ENCODE assay signal across 25 mouse cellular contexts in the genomic region with DNA sequence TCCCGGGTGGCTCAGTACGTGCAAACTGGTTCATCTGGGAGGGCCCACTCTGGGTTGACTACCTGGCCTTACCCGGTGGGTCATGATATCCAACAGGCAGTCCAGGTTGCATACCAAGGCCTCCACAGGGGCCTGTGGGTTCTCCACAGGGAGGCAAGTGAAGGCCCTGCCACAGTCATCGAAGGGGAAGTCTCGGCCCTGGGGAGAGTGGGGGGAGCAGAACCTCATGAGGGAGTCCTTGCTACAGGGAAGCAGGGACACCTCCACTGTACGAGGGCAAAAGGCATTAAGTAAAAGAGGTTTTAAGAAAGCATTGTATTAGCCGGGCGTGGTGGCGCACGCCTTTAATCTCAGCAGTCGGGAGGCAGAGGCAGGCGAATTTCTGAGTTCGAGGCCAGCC. TPM values are rescaled to one million over a fixed set of nuclear protein-coding genes. Genes with fewer than 3 reads are reported as not detected.
DNase-seq lines count a peak whose midpoint lies in the region; ATAC-seq and TF ChIP-seq lines count a peak whose summit lies in the region.
"Had no signal": no experiment of that assay in that cellular context is flagged by ENCODE, and none has a peak within 500 bp of the region (broad histone marks: within the 10 kb centered on the region; RNA-seq: fewer than 3 reads in every experiment).

No protein-coding gene starts in this region.

- peak; percentile 54 for ATAC-seq in granulocyte monocyte progenitor cell, adult 5-6 weeks (replicated peaks; ENCODE audit: poor library complexity, severe bottlenecking)
- peak; percentile 60; the same call in 1 of the 2 replicates for ATAC-seq in megakaryocyte progenitor cell, adult 5-6 weeks (replicated peaks; ENCODE audit: poor library complexity)
- ATAC-seq: forebrain, embryonic 13.5 days; forebrain, embryonic 16.5 days; hindbrain, postnatal 0 days; inflammation-experienced regulatory T-cells, adult 6 months; intestine, embryonic 16.5 days; Patski had no signal

- H3K27me3 ChIP-seq in cerebellum, adult 2 months (ENCODE audit: control insufficient read depth, insufficient read depth, low read length) = no peaks in the 10 kb centered on the region
- H3K27me3 ChIP-seq in E14TG2a.4 (ENCODE audit: insufficient read depth, low read length) = peaks cover 9% of the 10 kb centered on the region; the same call in 1 of the 2 replicates
- H3K27me3 ChIP-seq: forebrain, embryonic 13.5 days; heart, embryonic 12.5 days; heart, embryonic 15.5 days; Patski had no signal

- DNase-seq in cerebellum, adult 11-12 months = peak; percentile 21
- DNase-seq in cerebellum, adult 2 months = no peak
- no peak for DNase-seq in kidney, postnatal 25 days
- no peak for DNase-seq in adrenal gland, postnatal 4 days (ENCODE audit: low spot score in 2 of 2)
- DNase-seq: adrenal gland, postnatal 10 days; adrenal gland, postnatal 36 days; cerebellum, adult 8-10 months; cerebellum, postnatal 14 days; gastrocnemius, postnatal 10 days; gastrocnemius, postnatal 36 days; heart, adult 18-20 months; heart, postnatal 4 days had no signal

- H3K36me3 ChIP-seq in E14TG2a.4 (ENCODE audit: insufficient read depth, low read length) = peaks cover 15% of the 10 kb centered on the region

- peaks cover 12% of the 10 kb centered on the region for H3K4me1 ChIP-seq in cerebellum, adult 2 months (ENCODE audit: control insufficient read depth, insufficient read depth, low read length)
- peaks cover 30% of the 10 kb centered on the region for H3K4me1 ChIP-seq in E14TG2a.4 (replicated peaks; ENCODE audit: low read depth, low read length)
- H3K4me1 ChIP-seq: forebrain, embryonic 10.5 days; forebrain, embryonic 13.5 days; heart, embryonic 12.5 days; heart, embryonic 15.5 days had no signal

- TF ChIP-seq POLR2A in cerebellum, adult 2 months (IDR thresholded peaks at IDR 0.05; ENCODE audit: borderline replicate concordance, insufficient read depth, low read length) = no peak

- no peak overlapping the region for H3K27ac ChIP-seq in cerebellum, adult 2 months (ENCODE audit: insufficient read depth, low read length)
- H3K27ac ChIP-seq: forebrain, embryonic 10.5 days; forebrain, embryonic 13.5 days; heart, embryonic 15.5 days; hindbrain, embryonic 14.5 days; hindbrain, postnatal 0 days had no signal

- 94% methylated on average over 13 of the region's 13 CpGs for WGBS in cerebellum, adult 2 months

- no peaks in the 10 kb centered on the region for H3K9me3 ChIP-seq in E14TG2a.4 (ENCODE audit: low read length)
- H3K9me3 ChIP-seq: forebrain, embryonic 10.5 days; forebrain, embryonic 13.5 days; heart, embryonic 12.5 days; heart, embryonic 15.5 days had no signal

- no peak overlapping the region for H3K4me3 ChIP-seq in cerebellum, adult 2 months (replicated peaks; ENCODE audit: insufficient read depth, low read depth, low read length)
- H3K4me3 ChIP-seq in E14TG2a.4 (replicated peaks; ENCODE audit: low read length) = 0 out of 2 replicates have a peak overlapping the region, but pooled peaks have one; percentile 10
- H3K4me3 ChIP-seq: forebrain, embryonic 10.5 days; forebrain, embryonic 13.5 days; heart, embryonic 12.5 days; heart, embryonic 15.5 days had no signal

- no peak for TF ChIP-seq CTCF in cerebellum, adult 2 months (IDR thresholded peaks at IDR 0.05; ENCODE audit: borderline replicate concordance, insufficient read depth, low read depth, low read length)
- no peak for TF ChIP-seq CTCF in E14TG2a.4 (conservative IDR thresholded peaks at IDR 0.05; ENCODE audit: low read length)

RNA-seq across cellular contexts. Expression of a gene that starts 6.5 kb away (rescaled TPM):
- 27.1 and 31.0 TPM in 2 replicates for polyA plus RNA-seq in cerebellum, adult 2 months (2012; rRNA removed)
- 3.9 and 4.4 TPM in 2 replicates for total RNA-seq in granulocyte monocyte progenitor cell, adult 5-6 weeks (2014; fragmentation: Nextera tagmentation)
- 1.8 and 4.0 TPM in 2 replicates for total RNA-seq in granulocyte monocyte progenitor cell, adult 5-6 weeks (2017)
- 2.6 and 3.0 TPM in 2 replicates for total RNA-seq in megakaryocyte progenitor cell, adult 5-6 weeks (2015)
- 3.0 and 6.0 TPM in 2 replicates for total RNA-seq in megakaryocyte progenitor cell, adult 5-6 weeks (2017)
- 10 to 100 TPM in 1 of 2 experiments, 1 to 10 TPM in 1; 8.9 to 10.9 TPM for total RNA-seq in adrenal gland, postnatal 4 days (2021)

RNA-seq across cellular contexts. Expression of a gene that starts 23.9 kb away (rescaled TPM):
- 81.1 and 88.6 TPM in 2 replicates for polyA plus RNA-seq in cerebellum, adult 2 months (2012; rRNA removed)
- 8.3 and 9.4 TPM in 2 replicates for total RNA-seq in granulocyte monocyte progenitor cell, adult 5-6 weeks (2014; fragmentation: Nextera tagmentation)
- total RNA-seq in granulocyte monocyte progenitor cell, adult 5-6 weeks (2017) = 3.3 and 4.3 TPM in 2 replicates
- 5.8 and 6.5 TPM in 2 replicates for total RNA-seq in megakaryocyte progenitor cell, adult 5-6 weeks (2015)
- 4.3 and 6.9 TPM in 2 replicates for total RNA-seq in megakaryocyte progenitor cell, adult 5-6 weeks (2017)
- total RNA-seq in adrenal gland, postnatal 4 days (2021) = 10 to 100 TPM; 26.8 to 30.5 TPM

RNA-seq across cellular contexts. Expression of a gene that starts 49.2 kb away (rescaled TPM):
- 44.5 and 49.9 TPM in 2 replicates for polyA plus RNA-seq in cerebellum, adult 2 months (2012; rRNA removed)
- total RNA-seq in granulocyte monocyte progenitor cell, adult 5-6 weeks (2014; fragmentation: Nextera tagmentation) = 149 and 187 TPM in 2 replicates
- 174 and 176 TPM in 2 replicates for total RNA-seq in granulocyte monocyte progenitor cell, adult 5-6 weeks (2017)
- total RNA-seq in megakaryocyte progenitor cell, adult 5-6 weeks (2015) = 123 and 140 TPM in 2 replicates
- 162 and 197 TPM in 2 replicates for total RNA-seq in megakaryocyte progenitor cell, adult 5-6 weeks (2017)
- total RNA-seq in adrenal gland, postnatal 4 days (2021) = 100 to 1,000 TPM in 1 of 2 experiments, 10 to 100 TPM in 1; 93.3 to 108 TPM

RNA-seq across cellular contexts. Expression of a gene that starts 49.4 kb away (rescaled TPM):
- 56.5 and 60.2 TPM in 2 replicates for polyA plus RNA-seq in cerebellum, adult 2 months (2012; rRNA removed)
- total RNA-seq in granulocyte monocyte progenitor cell, adult 5-6 weeks (2014; fragmentation: Nextera tagmentation) = 31.2 and 35.3 TPM in 2 replicates
- total RNA-seq in granulocyte monocyte progenitor cell, adult 5-6 weeks (2017) = 25.1 and 40.6 TPM in 2 replicates
- 10.7 and 11.2 TPM in 2 replicates for total RNA-seq in megakaryocyte progenitor cell, adult 5-6 weeks (2015)
- 27.7 and 30.7 TPM in 2 replicates for total RNA-seq in megakaryocyte progenitor cell, adult 5-6 weeks (2017)
- 10 to 100 TPM; 59.7 to 64.1 TPM for total RNA-seq in adrenal gland, postnatal 4 days (2021)
